Mouse (Mus musculus): Measurements from ENCODE around the gene Spef1. TPM values are rescaled to one million over a fixed set of nuclear protein-coding genes. Genes with fewer than 3 reads are reported as not detected.

Gene Spef1
- polyA plus RNA-seq, 1 experiment: 1.5 TPM

DNA sequence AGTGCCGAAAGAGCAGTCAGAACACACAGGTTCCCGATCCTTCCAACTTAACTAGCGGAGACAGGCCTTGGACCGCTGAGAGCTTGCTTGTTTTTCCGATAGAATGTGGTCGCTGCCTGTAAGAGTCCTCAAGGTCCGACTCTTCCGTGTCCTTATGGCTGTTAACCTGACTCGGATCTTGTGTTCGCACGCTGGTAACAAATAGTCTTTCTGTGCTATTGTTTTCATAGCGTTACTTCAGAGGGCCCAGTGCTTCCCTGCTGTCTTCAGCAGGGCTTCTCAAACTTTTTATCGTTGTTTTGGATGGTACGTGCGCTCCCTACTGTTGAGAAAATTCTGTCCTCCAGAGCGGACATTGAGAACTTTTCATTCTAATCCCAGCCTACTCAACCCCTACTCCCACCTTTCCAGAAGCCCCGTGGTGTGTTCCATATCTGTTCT, 26.4 kb downstream of the Spef1 start:
- H3K9me3 ChIP-seq: peaks cover 8% of the 10 kb centered on the region
- no peak for TF ChIP-seq GATA1 (IDR thresholded peaks at IDR 0.05; ENCODE audit: borderline replicate concordance, low read length)
- TF ChIP-seq FLI1 (IDR thresholded peaks at IDR 0.05; ENCODE audit: low read length): no peak
- H3K4me3 ChIP-seq (replicated peaks): peak overlapping the region; percentile 92
- H3K36me3 ChIP-seq (replicated peaks; ENCODE audit: low read length): peaks cover 24% of the 10 kb centered on the region
- H3K4me1 ChIP-seq: peaks cover 49% of the 10 kb centered on the region
- no peaks in the 10 kb centered on the region for H3K27me3 ChIP-seq (replicated peaks)

DNA sequence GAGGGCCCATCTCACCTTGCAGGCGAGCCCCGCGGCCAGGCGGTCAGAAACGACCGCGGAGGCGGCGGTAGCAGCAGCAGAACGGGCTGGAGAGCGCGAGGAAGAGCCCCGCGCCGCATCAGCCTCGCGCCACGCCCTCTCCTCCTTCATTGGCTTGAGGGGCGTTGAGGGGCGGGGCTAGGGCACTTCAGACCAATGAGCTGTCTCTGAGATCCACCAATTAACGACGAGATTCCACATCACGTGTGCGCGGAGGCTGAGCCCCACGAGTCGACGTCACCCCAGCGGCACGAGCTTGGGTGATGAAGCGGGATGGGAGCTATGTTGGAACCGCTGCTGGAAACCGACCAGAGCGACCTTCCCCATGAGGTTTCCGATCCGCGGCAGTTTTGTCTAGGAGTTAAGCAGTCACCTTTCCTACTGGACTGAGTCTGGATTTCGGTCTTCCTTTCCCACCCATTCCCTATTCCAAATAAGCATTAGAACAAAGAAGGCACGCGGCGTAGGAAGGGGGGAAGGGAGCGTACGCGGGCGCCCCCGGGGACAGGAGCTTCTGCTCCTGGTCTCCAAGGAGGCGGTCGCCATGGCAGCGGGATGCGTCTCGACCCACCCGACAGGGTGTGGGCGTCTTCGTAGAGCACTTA, 27.0 kb downstream of the Spef1 start, which contains the start of gene 1700037H04Rik:
Gene 1700037H04Rik (minus strand): TSS at position 144 of the 644 bp plus-strand sequence.
- Histone ChIP-seq H3K4me3 (replicated peaks) (peak within 1 kb of the TSS; percentile 92), H3K36me3 (replicated peaks; ENCODE audit: low read length) (peaks cover 31% of the 10 kb centered on the region), H3K9me3 (peaks cover 7% of the 10 kb centered on the region), H3K27me3 (replicated peaks) (no peaks in the 10 kb centered on the region), H3K4me1 (peaks cover 50% of the 10 kb centered on the region)
- TF ChIP-seq GATA1 (IDR thresholded peaks at IDR 0.05; ENCODE audit: borderline replicate concordance, low read length) (no peak), FLI1 (IDR thresholded peaks at IDR 0.05; ENCODE audit: low read length) (no peak)

DNA sequence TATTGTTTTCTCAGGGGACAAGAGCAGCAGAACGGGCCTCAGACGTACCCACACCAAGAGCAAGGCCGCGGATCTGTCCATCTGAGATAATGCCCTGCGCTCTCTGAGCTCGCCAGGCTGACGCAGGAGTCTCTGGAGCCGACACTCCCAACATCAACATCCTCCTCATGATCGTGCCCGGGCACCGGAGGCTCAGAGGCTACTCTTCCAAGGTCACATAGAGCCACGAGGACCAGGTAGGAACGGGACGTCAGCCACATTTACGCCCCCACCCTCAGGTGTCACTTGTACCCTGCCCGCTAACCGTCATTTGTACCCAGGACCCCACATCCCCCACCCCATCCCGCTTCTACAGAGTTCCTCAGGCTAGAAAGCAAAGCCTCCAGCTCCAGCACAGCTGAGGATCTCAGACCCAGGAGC, 27.6 kb downstream of the Spef1 start:
- Histone ChIP-seq H3K36me3 (replicated peaks; ENCODE audit: low read length) (peaks cover 36% of the 10 kb centered on the region), H3K27me3 (replicated peaks) (no peaks in the 10 kb centered on the region), H3K4me3 (replicated peaks) (peak overlapping the region; percentile 92), H3K4me1 (peaks cover 56% of the 10 kb centered on the region), H3K9me3 (peaks cover 1% of the 10 kb centered on the region)
- no peak for TF ChIP-seq FLI1 (IDR thresholded peaks at IDR 0.05; ENCODE audit: low read length)
- no peak for TF ChIP-seq GATA1 (IDR thresholded peaks at IDR 0.05; ENCODE audit: borderline replicate concordance, low read length)

DNA sequence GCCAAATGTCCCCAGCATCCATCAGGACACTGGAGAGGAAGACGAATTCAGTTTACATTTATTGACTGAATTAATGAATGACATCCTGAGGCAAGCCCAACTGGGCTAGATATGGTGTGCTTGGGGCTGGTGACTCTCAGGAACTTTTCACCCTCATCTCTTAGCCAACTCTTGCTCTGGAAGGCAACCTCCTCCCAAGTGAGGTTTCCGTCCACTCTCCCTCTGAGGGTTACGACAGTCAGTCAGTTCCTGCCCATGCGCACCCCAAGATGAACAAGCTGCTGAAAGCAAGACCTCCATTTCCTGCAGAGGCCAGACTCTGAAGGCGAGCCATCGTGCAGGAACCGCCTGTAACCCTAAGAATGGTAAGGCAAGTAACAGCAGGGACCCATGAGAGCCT, 30.1 kb downstream of the Spef1 start:
- H3K9me3 ChIP-seq: no peaks in the 10 kb centered on the region
- no peaks in the 10 kb centered on the region for H3K27me3 ChIP-seq (replicated peaks)
- peaks cover 70% of the 10 kb centered on the region for H3K4me1 ChIP-seq
- TF ChIP-seq FLI1 (IDR thresholded peaks at IDR 0.05; ENCODE audit: low read length) (no peak), GATA1 (IDR thresholded peaks at IDR 0.05; ENCODE audit: borderline replicate concordance, low read length) (no peak)
- no peak overlapping the region for H3K4me3 ChIP-seq (replicated peaks)
- peaks cover 60% of the 10 kb centered on the region for H3K36me3 ChIP-seq (replicated peaks; ENCODE audit: low read length)

DNA sequence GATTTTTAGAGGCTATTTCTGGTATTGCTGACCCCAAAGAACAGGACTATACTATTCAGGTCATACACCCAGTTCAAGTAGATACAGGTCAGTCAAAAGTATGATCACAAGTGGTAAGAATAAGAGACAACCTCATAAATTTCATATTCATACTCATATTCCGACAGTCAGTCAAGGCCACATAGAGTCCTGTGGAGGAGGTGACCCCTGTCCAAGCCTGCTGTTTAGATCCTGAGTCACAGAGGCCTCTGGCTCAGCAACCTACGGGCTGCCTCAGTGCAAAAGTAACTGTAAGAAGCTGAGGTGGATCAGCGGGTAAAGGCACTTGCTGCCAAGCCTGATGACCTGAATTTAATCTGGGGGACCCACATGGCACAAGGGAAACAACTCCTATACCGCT, 33.0 kb downstream of the Spef1 start:
- Histone ChIP-seq H3K36me3 (replicated peaks; ENCODE audit: low read length) (peaks cover 90% of the 10 kb centered on the region), H3K27me3 (replicated peaks) (no peaks in the 10 kb centered on the region), H3K4me3 (replicated peaks) (no peak overlapping the region), H3K9me3 (no peaks in the 10 kb centered on the region), H3K4me1 (peaks cover 64% of the 10 kb centered on the region)
- no peak for TF ChIP-seq FLI1 (IDR thresholded peaks at IDR 0.05; ENCODE audit: low read length)
- TF ChIP-seq GATA1 (IDR thresholded peaks at IDR 0.05; ENCODE audit: borderline replicate concordance, low read length): no peak

DNA sequence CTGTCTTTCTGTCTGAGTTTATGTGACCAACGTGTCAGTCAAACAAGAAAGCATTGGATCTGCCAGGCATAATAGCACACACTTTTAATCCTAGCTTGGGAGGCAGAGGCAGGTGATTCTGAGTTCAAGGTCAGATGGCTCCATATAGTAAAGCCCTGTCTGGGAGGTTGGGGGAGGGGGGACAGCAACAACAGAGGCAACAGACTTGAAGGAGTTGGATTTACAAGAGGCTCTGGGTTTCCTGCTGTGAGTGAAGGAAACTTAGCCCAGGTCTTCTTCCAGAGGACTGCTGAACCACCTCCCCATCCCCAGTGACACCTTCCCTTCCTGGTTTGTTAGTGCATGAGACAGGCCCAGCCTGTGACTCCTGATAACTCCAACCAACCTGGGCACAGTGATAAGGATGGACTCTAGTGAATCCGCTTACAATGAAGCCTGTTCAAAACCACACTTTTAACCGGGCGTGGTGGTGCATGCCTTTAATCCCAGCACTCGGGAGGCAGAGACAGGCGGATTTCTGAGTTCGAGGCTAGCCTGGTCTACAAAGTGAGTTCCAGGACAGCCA, 34.8 kb downstream of the Spef1 start:
- Histone ChIP-seq H3K9me3 (no peaks in the 10 kb centered on the region), H3K27me3 (replicated peaks) (no peaks in the 10 kb centered on the region), H3K4me1 (peaks cover 46% of the 10 kb centered on the region), H3K36me3 (replicated peaks; ENCODE audit: low read length) (peaks cover 97% of the 10 kb centered on the region), H3K4me3 (replicated peaks) (no peak overlapping the region)
- TF ChIP-seq FLI1 (IDR thresholded peaks at IDR 0.05; ENCODE audit: low read length) (no peak), GATA1 (IDR thresholded peaks at IDR 0.05; ENCODE audit: borderline replicate concordance, low read length) (no peak)

DNA sequence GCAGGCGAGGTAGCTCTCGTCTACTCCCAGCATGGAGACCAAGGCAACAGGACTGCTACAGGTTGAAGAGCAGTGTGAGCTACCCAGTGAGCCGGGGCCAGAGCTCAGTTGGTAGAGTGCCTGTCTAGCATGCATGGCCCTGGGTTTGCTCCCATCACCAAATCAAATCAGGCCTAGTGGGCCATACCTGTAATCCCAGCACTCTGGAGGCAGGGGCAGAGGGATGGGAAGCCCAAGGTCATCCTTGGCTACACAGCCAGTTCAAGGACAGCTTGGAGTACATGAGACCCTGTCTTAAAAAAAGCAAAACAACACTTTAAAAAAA, 37.9 kb downstream of the Spef1 start:
- Histone ChIP-seq H3K4me1 (peaks cover 47% of the 10 kb centered on the region), H3K4me3 (replicated peaks) (no peak overlapping the region), H3K9me3 (no peaks in the 10 kb centered on the region), H3K27me3 (replicated peaks) (peaks cover 2% of the 10 kb centered on the region), H3K36me3 (replicated peaks; ENCODE audit: low read length) (peaks cover 99% of the 10 kb centered on the region)
- TF ChIP-seq GATA1 (IDR thresholded peaks at IDR 0.05; ENCODE audit: borderline replicate concordance, low read length) (no peak), FLI1 (IDR thresholded peaks at IDR 0.05; ENCODE audit: low read length) (no peak)

DNA sequence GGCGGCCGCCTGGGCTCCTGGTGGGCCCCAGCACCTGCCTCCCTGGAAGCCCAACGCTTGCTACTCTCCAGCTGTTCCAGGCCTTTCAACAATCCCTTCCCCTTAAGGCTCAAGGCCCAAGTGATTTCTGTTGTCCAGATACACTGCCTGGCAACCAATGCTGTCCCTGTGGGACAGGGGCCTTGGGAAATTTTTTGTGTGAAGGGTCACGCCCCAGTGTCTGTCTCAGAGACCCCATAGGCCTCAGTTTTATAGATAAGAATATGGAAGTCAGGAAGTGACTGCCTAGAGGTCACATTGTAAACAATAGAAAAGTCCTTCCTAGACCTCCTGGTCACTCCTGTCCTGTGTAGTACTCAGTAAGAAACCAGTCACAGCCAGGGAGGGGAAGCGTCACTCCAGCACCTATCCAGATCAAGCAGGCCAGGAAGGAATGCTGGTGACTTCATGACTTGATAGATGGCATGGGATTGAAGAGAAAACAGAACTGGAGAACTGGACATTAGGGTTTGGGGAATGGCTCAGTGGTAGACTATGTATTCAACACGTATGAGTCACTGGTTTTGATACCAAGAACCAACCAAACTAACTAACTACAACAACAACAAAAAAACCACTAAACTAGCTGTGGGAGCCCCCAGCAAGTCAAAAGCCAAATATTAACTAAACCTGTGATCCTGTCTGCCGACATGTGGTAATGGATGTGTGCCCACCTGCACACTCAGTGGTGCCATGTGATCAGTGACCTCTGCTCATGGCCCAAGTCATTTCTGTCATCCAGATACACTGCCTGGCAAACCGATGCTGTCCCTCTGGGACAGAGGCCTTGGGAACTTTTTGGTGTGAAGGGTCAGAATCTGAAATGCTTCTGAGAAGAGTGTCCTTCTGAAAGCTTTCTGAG, 38.5 kb downstream of the Spef1 start:
- Histone ChIP-seq H3K27me3 (replicated peaks) (peaks cover 2% of the 10 kb centered on the region), H3K36me3 (replicated peaks; ENCODE audit: low read length) (peaks cover 98% of the 10 kb centered on the region), H3K9me3 (no peaks in the 10 kb centered on the region), H3K4me3 (replicated peaks) (no peak overlapping the region), H3K4me1 (peaks cover 47% of the 10 kb centered on the region)
- TF ChIP-seq GATA1 (IDR thresholded peaks at IDR 0.05; ENCODE audit: borderline replicate concordance, low read length) (no peak), FLI1 (IDR thresholded peaks at IDR 0.05; ENCODE audit: low read length) (no peak)

DNA sequence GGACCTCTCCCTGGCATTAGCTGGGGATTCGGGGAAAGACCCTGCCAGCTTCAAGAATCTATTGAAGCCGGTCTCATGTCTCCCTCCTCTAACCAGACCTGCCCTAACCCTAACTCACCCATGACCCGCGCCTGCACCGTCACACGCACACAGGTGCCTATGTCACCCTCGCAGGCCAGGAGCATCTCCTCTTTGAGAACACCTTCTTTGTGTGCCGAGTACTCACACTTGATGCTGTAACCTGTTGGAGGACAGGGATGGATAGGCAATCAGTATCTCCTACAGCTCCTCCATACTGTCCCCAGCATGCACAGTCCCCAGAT, 40.1 kb downstream of the Spef1 start:
- Histone ChIP-seq H3K4me3 (replicated peaks) (no peak overlapping the region), H3K36me3 (replicated peaks; ENCODE audit: low read length) (peaks cover 94% of the 10 kb centered on the region), H3K9me3 (no peaks in the 10 kb centered on the region), H3K4me1 (peaks cover 46% of the 10 kb centered on the region), H3K27me3 (replicated peaks) (peaks cover 2% of the 10 kb centered on the region)
- TF ChIP-seq GATA1 (IDR thresholded peaks at IDR 0.05; ENCODE audit: borderline replicate concordance, low read length): no peak
- no peak for TF ChIP-seq FLI1 (IDR thresholded peaks at IDR 0.05; ENCODE audit: low read length)
